Mouse (Mus musculus): ENCODE data around the gene H2-D1.

DNA sequence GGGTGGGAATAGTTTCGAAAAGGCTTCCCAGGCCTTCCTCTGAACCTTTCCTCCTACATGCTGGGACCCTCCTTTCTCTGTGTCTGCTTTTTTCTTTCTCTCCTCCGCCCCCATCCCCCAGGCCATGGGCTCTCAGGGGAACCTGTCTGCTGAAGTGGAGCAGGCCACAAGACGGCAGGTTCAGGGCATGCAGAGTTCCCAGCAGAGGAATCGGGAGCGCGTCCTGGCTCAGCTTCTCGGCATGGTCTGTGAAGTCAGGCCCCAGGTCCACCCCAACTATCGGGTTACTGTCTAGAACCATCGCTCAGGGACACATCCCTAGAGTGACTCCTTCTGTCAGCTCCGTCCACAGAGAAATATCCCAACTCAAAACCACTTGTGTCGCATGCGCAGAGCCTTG, 25.0 kb upstream of the H2-D1 start:
- TF ChIP-seq CTCF (IDR thresholded peaks at IDR 0.05; ENCODE audit: borderline replicate concordance, insufficient read depth, low read depth, low read length) (no peak), POLR2A (IDR thresholded peaks at IDR 0.05; ENCODE audit: borderline replicate concordance, insufficient read depth, low read length) (no peak)

Data from cerebellum, adult 2 months (tissue).